Mouse (Mus musculus): ENCODE data around the gene Wrap53. TPM values are rescaled to one million over a fixed set of nuclear protein-coding genes. Genes with fewer than 3 reads are reported as not detected.

Gene Wrap53
- total and polyA plus RNA-seq, 3 experiments = 18.5 to 24.5 TPM; not detected in 1

GRCm38 (mm10) chr11:69527098-69528030 is 52.7 kb downstream of the Wrap53 start:
- no peaks in the 10 kb centered on the region for H3K4me1 ChIP-seq (ENCODE audit: control insufficient read depth in 1 of 2, insufficient read depth in 2 of 2, low read length in 2 of 2)
- no peak overlapping the region for H3K27ac ChIP-seq (ENCODE audit: control insufficient read depth, low read depth, low read length)
- no peaks in the 10 kb centered on the region for H3K9me3 ChIP-seq (replicated peaks; ENCODE audit: insufficient read depth, low read length)
- DNase-seq (ENCODE audit: low read depth, low spot score) = no peak
- H3K36me3 ChIP-seq (ENCODE audit: control insufficient read depth in 1 of 2, insufficient read depth in 2 of 2, low read length in 2 of 2) = no peaks in the 10 kb centered on the region
- no peak overlapping the region for H3K4me3 ChIP-seq (ENCODE audit: control insufficient read depth in 1 of 2, insufficient read depth in 1 of 2, low read depth in 2 of 2, low read length in 2 of 2)
- TF ChIP-seq GABPA (IDR thresholded peaks at IDR 0.05; ENCODE audit: low read depth, low read length) (no peak), MYC (IDR thresholded peaks at IDR 0.05; ENCODE audit: low read depth, low read length) (no peak), ZC3H11A (IDR thresholded peaks at IDR 0.05; ENCODE audit: low read depth, low read length) (no peak), CHD2 (IDR thresholded peaks at IDR 0.05; ENCODE audit: low read length) (no peak), TAL1 (IDR thresholded peaks at IDR 0.05; ENCODE audit: low read length) (no peak), ELF1 (IDR thresholded peaks at IDR 0.05; ENCODE audit: low read depth, low read length) (no peak), ZMIZ1 (IDR thresholded peaks at IDR 0.05; ENCODE audit: low read depth, low read length) (no peak), POLR2AphosphoS5 (IDR thresholded peaks at IDR 0.05; ENCODE audit: borderline replicate concordance, low read depth, low read length) (no peak), NRF1 (IDR thresholded peaks at IDR 0.05; ENCODE audit: insufficient read depth, low read depth, low read length, poor library complexity, severe bottlenecking) (no peak), USF2 (IDR thresholded peaks at IDR 0.05; ENCODE audit: borderline replicate concordance in 1 of 2, insufficient read depth in 1 of 2, low read depth in 1 of 2, low read length in 2 of 2) (no peak), CHD1 (IDR thresholded peaks at IDR 0.05; ENCODE audit: low read depth, low read length) (no peak)
- no peak overlapping the region for H3K9ac ChIP-seq (ENCODE audit: control insufficient read depth, low read depth, low read length, poor library complexity, severe bottlenecking)
- peaks cover 4 to 19% of the 10 kb centered on the region in 2 experiments for H3K27me3 ChIP-seq (ENCODE audit: control insufficient read depth in 1 of 2, insufficient read depth in 2 of 2, low read length in 2 of 2)
- no peaks in the 10 kb centered on the region for H3K79me2 ChIP-seq (ENCODE audit: control insufficient read depth, insufficient read depth, low read length, poor library complexity)

GRCm38 (mm10) chr11:69526631-69527030 is 53.4 kb downstream of the Wrap53 start:
- no peak for TF ChIP-seq ZNF384 (IDR thresholded peaks at IDR 0.05; ENCODE audit: low read depth, low read length)
- no peak for TF ChIP-seq USF1 (IDR thresholded peaks at IDR 0.05; ENCODE audit: low read depth, low read length)
- no peak for TF ChIP-seq MYC (IDR thresholded peaks at IDR 0.05; ENCODE audit: low read depth, low read length)
- no peak for TF ChIP-seq ETS1 (IDR thresholded peaks at IDR 0.05; ENCODE audit: low read depth, low read length)
- no peak for TF ChIP-seq TBP (IDR thresholded peaks at IDR 0.05; ENCODE audit: low read depth, low read length)
- TF ChIP-seq MXI1 (IDR thresholded peaks at IDR 0.05; ENCODE audit: low read depth, low read length) = no peak
- no peak for TF ChIP-seq MAZ (IDR thresholded peaks at IDR 0.05; ENCODE audit: low read depth, low read length)
- TF ChIP-seq POLR2AphosphoS5 (IDR thresholded peaks at IDR 0.05; ENCODE audit: borderline replicate concordance, low read depth, low read length) = no peak
- DNase-seq (ENCODE audit: low read depth, low spot score) = no peak
- Histone ChIP-seq H3K27ac (ENCODE audit: control insufficient read depth, low read depth, low read length) (no peak overlapping the region), H3K4me3 (ENCODE audit: control insufficient read depth in 1 of 2, insufficient read depth in 1 of 2, low read depth in 2 of 2, low read length in 2 of 2) (no peak overlapping the region), H3K36me3 (ENCODE audit: control insufficient read depth in 1 of 2, insufficient read depth in 2 of 2, low read length in 2 of 2) (no peaks in the 10 kb centered on the region), H3K27me3 (ENCODE audit: control insufficient read depth in 1 of 2, insufficient read depth in 2 of 2, low read length in 2 of 2) (peaks cover 4 to 19% of the 10 kb centered on the region in 2 experiments), H3K79me2 (ENCODE audit: control insufficient read depth, insufficient read depth, low read length, poor library complexity) (no peaks in the 10 kb centered on the region), H3K9me3 (replicated peaks; ENCODE audit: insufficient read depth, low read length) (no peaks in the 10 kb centered on the region), H3K4me1 (ENCODE audit: control insufficient read depth in 1 of 2, insufficient read depth in 2 of 2, low read length in 2 of 2) (no peaks in the 10 kb centered on the region), H3K9ac (ENCODE audit: control insufficient read depth, low read depth, low read length, poor library complexity, severe bottlenecking) (no peak overlapping the region)

All from MEL (cell line).